Mouse (Mus musculus) hindbrain, embryonic 15.5 days (tissue): ENCODE data around the gene Cntnap2. TPM values are rescaled to one million over a fixed set of nuclear protein-coding genes. Genes with fewer than 3 reads are reported as not detected.
A peak's percentile ranks its signal among the peaks of the same experiment; 100 is the strongest.

Experiments used
- ATAC-seq: fragments of 200-750 bp; cut with Nextera tagmentation; 2 replicates; pipeline ENCODE4 v1.8.0; 2017; ENCODE audit warnings: low read depth, moderate number of reproducible peaks, moderate TSS enrichment; ENCODE audit not compliant: low FRiP score
- H3K27ac ChIP-seq: fragments of 300-500 bp; sonication (generic); replicated peaks from 2 replicates; pipeline ENCODE4 v1.5.1; 2015; ENCODE audit warnings: mild to moderate bottlenecking, inconsistent platforms
- H3K27me3 ChIP-seq: fragments of 300-500 bp; sonication (generic); 2 replicates; pipeline ENCODE4 v1.6.1; 2015; ENCODE audit warnings: control low read depth, inconsistent platforms
- H3K36me3 ChIP-seq: fragments of 300-500 bp; sonication (generic); 2 replicates; pipeline ENCODE4 v1.6.1; 2015; ENCODE audit warnings: control low read depth, inconsistent platforms
- H3K4me1 ChIP-seq: fragments of 300-500 bp; sonication (generic); replicated peaks from 2 replicates; pipeline ENCODE4 v1.6.1; 2015; ENCODE audit warnings: control low read depth, inconsistent platforms
- H3K4me2 ChIP-seq: fragments of 300-500 bp; sonication (generic); 2 replicates; pipeline ENCODE4 v1.6.1; 2015; ENCODE audit warnings: moderate library complexity, mild to moderate bottlenecking, inconsistent platforms
- H3K4me3 ChIP-seq: fragments of 300-500 bp; sonication (generic); 2 replicates; pipeline ENCODE4 v1.5.1; 2015; ENCODE audit warnings: mild to moderate bottlenecking, inconsistent platforms
- H3K9ac ChIP-seq: fragments of 300-500 bp; sonication (generic); 2 replicates; pipeline ENCODE4 v1.6.1; 2015; ENCODE audit warnings: inconsistent platforms
- H3K9me3 ChIP-seq: fragments of 300-500 bp; sonication (generic); 2 replicates; pipeline ENCODE4 v1.6.1; 2016; ENCODE audit warnings: control low read depth, inconsistent platforms
- WGBS: fragments of 180-500 bp; shearing (Covaris S2); methylation state at CpG from one replicate; pipeline ENCODE4 v1.1.7; 2015; 5-methylcytosine and 5-hydroxymethylcytosine counted together
- polyA plus RNA-seq: library from polyadenylated mRNA; unstranded; fragments of >200 nt; fragmentation: Nextera tagmentation; extraction: Ambion mirVana; gene quantifications from 2 replicates; pipeline ENCODE4 v1.2.1, GENCODE M21; 2015

Gene Cntnap2
- polyA plus RNA-seq = 50.3 and 56.5 TPM in 2 replicates

DNA sequence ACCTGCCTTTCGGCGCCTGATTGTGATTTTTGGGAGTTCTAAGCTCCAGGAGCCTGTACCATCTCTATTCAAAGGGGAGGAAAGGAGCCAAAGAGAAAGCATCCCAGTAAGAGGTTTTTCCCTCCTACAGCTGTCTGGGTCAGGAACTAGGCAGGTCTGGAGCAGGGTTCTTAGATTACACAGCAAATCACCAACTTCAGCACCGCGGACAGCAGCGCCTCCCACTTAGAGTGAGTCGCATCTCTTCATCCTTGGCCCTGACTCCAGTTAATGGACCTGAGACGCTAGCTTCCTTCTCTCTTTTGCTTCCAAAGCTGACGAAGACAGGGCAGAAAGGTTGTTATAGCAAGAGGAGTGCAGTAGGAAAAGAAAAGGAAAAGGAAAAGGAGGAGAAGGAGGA, at the start of gene Cntnap2:
TSS of gene Cntnap2 (plus strand) at position 267 of the 400 bp plus-strand sequence.
- ATAC-seq = peak; percentile 62
- Histone ChIP-seq H3K36me3 (no peaks in the 10 kb centered on the region), H3K27ac (peak within 1 kb of the TSS; percentile 94), H3K27me3 (no peaks in the 10 kb centered on the region), H3K4me1 (peaks cover 8% of the 10 kb centered on the region; the same call in 1 of the 2 replicates), H3K9ac (peak within 1 kb of the TSS; percentile 62), H3K4me3 (peak within 1 kb of the TSS; percentile 53), H3K4me2 (peak within 1 kb of the TSS; percentile 56), H3K9me3 (no peaks in the 10 kb centered on the region)
- WGBS = 6% methylated on average over 8 of the region's 8 CpGs

DNA sequence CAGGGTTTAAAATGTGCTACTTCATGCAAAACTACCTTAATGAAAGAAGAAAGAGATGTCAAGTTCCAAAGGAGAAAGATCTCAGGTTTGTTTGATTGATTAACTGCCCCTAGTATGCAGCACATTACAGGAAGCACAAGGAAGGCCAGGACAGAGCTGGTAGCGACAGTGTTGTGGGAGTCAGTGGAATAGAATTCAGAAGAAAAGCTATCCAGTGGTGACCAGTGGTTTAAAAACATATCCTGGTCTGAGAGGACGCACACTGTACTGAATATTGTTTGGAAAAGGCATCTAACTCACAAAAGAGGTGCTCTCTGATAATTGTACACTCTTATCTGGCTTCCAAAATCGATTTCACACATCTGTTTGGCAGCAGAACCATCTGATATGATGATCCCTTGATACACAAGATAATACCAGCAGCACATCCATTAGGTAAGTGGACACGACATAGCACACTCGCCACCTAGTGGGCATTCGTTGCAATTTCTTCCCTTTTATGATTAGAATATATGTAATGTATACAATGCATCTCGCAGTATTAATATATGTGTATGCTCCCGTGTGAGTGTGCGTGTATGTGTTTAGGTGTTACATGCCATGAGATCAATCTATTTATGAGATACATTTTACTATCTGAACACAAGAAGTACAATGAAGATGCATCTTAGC, 33.0 kb upstream of the Cntnap2 start:
- H3K9me3 ChIP-seq = no peaks in the 10 kb centered on the region
- 0 out of 2 replicates have a peak, but pooled peaks cover 5% of the 10 kb centered on the region for H3K4me1 ChIP-seq
- H3K27me3 ChIP-seq = no peaks in the 10 kb centered on the region
- WGBS = 26% methylated on average over 9 of the region's 9 CpGs
- no peak overlapping the region for H3K9ac ChIP-seq
- H3K4me2 ChIP-seq = no peak overlapping the region
- H3K27ac ChIP-seq = no peak overlapping the region
- ATAC-seq = peak; percentile 85
- no peaks in the 10 kb centered on the region for H3K36me3 ChIP-seq
- no peak overlapping the region for H3K4me3 ChIP-seq

DNA sequence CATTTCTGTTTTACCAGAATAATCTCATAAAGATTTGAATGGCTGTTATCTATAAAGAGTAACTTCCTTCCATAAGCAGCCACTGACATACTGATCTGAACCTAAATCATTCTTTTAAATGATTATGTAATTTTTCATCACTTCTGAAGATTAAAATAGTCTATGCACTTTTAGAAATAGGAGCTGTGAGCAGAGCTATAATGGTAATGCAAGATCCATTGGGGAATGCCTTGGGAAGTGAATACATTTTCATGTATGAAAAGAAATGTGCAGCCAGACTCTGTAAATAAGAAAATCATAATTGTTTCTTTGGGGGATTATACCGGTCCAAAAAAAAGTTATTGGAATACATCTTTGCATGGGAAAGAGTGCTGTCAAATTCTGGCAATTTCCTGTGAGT, 19.7 kb upstream of the Cntnap2 start:
- H3K9me3 ChIP-seq = no peaks in the 10 kb centered on the region
- H3K4me2 ChIP-seq = no peak overlapping the region
- no peaks in the 10 kb centered on the region for H3K36me3 ChIP-seq
- ATAC-seq = no peak
- H3K27ac ChIP-seq = no peak overlapping the region
- H3K4me3 ChIP-seq = no peak overlapping the region
- no peaks in the 10 kb centered on the region for H3K27me3 ChIP-seq
- 63% methylated on average over 1 of the region's 1 CpGs for WGBS
- H3K9ac ChIP-seq = no peak overlapping the region
- H3K4me1 ChIP-seq = no peaks in the 10 kb centered on the region

DNA sequence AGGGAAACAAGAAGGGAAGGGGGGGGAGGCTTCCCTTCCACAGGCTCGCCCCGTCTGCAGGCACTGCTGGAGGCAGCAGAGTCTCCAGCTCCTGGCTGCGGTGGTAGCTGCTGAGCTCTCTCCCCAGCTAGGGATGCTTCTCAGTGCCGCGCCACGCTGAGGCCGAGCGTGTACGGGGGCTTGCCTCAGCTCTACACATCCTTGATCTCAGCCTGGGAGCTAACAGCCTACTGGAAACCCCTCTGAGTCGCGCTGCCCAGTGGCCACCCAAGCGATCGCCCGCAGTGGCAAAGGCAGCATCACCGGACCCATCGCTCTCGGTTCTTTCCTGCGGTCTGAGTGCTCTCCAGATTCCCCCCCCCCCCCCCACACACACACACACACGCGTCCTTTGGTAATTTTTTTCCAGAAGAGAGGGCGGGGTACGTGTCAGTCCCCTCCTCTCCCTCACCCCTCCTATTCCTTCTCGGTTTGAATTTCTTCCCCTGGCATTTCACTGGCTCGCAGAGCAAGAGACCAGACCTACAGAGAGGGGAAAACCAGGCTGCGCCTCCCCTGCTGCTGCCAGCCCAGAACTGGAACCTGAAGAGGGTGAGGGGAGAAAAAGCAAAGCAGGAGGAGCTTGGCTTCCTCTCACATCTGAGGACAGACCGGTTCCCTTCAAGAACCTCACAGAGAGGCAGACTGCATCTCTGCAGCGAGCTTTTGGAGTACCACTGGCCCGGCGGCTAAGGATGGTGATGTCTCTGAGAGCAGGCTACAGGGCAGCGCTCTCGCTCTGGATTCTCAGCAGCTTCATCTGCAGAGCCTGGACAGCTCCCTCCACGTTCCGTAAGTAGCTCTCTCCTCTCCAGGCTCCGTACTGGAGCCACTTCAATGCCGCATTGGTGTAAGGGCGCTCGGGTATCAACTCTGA, 657 bp downstream of the Cntnap2 start:
- under 1% methylated on average over 32 of the region's 37 CpGs for WGBS

DNA sequence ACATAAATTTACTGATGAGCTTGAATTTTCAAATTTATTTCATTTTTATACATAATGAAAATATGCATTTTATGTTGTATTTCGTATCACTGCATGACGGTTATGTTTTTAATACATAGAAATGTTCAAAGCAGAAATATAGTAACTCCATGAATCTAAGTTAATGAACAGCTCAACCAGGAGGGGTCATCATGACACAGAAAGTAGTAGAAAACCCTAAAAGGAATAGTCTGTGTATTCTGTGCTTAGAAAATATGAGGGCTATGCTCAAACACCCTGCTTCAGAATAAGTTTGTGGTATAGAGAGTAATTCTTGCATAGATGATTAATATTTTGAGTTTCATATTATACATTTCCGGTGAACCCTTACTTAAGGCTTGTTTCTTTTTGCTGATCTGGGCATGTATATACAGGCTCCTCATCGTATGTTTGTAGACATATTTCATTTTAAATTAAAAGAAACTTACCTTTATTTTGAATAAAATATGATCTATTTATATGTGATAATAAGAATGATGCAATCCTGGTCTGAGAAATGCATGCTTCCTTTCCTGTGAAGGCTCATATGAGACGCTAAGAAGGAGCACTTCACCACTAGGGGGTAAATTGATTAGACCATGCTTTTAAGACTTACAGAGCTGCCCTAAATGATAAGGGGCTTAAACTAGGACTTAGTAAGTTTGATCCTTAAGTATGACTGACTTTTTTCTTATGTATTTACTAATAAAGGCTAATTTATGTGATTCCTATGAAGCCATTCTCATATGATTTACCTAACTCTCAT, 3.2 kb downstream of the Cntnap2 start:
- ATAC-seq = no peak
- H3K9me3 ChIP-seq = no peaks in the 10 kb centered on the region
- H3K27me3 ChIP-seq = no peaks in the 10 kb centered on the region
- H3K27ac ChIP-seq = no peak overlapping the region
- no peak overlapping the region for H3K9ac ChIP-seq
- H3K4me3 ChIP-seq = peak overlapping the region; percentile 25
- no peaks in the 10 kb centered on the region for H3K36me3 ChIP-seq
- peak overlapping the region; percentile 36 for H3K4me2 ChIP-seq
- 69% methylated on average over 5 of the region's 5 CpGs for WGBS
- peaks cover 8% of the 10 kb centered on the region; the same call in 1 of the 2 replicates for H3K4me1 ChIP-seq

More for the DNA sequence above, 657 bp downstream of the Cntnap2 start:
- H3K36me3 ChIP-seq = no peaks in the 10 kb centered on the region
- H3K27ac ChIP-seq = peak overlapping the region; percentile 94
- peaks cover 8% of the 10 kb centered on the region; the same call in 1 of the 2 replicates for H3K4me1 ChIP-seq
- H3K9ac ChIP-seq = peak overlapping the region; percentile 62
- peak overlapping the region; percentile 56 for H3K4me2 ChIP-seq
- H3K4me3 ChIP-seq = peak overlapping the region; percentile 53
- ATAC-seq = peak; percentile 92
- no peaks in the 10 kb centered on the region for H3K27me3 ChIP-seq
- H3K9me3 ChIP-seq = no peaks in the 10 kb centered on the region

DNA sequence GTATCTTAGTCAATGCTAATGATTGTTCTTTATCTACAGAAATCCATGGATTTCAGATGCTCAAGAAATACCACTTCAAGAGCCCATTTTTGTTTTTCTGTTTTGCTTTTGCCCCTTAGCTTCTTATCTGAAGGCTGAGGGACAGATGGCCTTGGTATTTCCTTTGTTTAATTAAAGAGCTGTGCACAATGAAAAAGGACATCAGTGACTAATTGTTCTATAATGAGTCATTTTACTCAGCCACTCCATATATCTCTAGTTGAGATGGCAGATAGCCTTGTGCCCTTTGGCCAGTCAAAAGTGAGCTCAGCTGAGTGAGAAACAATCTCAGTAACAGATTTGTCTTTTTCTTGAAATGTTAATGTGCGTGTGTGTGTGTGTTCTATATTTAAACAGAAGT, 29.1 kb downstream of the Cntnap2 start:
- no peak for ATAC-seq
- WGBS = 68% methylated on average over 1 of the region's 1 CpGs

DNA sequence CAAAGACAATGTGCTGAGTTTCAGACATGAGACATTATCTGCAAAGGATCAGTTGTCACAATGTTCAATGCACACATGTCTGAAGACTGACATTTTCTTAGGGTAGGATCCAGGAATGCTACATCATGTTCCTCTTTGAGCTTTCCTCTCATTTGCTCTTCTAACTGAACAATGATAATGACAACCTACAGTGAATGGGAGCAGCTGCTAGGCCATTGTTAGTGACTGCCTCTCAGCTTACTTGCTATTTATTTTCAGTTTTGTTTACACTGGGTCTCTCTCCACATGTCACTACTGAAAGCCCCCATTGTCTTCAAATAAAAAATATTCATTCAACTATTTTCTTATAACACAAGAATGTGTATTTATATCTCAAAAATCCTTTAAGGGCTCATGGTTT, 54.5 kb downstream of the Cntnap2 start:
- H3K9ac ChIP-seq = no peak overlapping the region
- no peak overlapping the region for H3K27ac ChIP-seq
- no peak for ATAC-seq
- no peaks in the 10 kb centered on the region for H3K4me1 ChIP-seq
- H3K9me3 ChIP-seq = no peaks in the 10 kb centered on the region
- H3K4me3 ChIP-seq = no peak overlapping the region
- H3K27me3 ChIP-seq = no peaks in the 10 kb centered on the region
- no peak overlapping the region for H3K4me2 ChIP-seq
- no peaks in the 10 kb centered on the region for H3K36me3 ChIP-seq

More for the DNA sequence above, 29.1 kb downstream of the Cntnap2 start:
- no peaks in the 10 kb centered on the region for H3K36me3 ChIP-seq
- no peak overlapping the region for H3K9ac ChIP-seq
- no peak overlapping the region for H3K4me2 ChIP-seq
- H3K4me1 ChIP-seq = no peaks in the 10 kb centered on the region
- no peaks in the 10 kb centered on the region for H3K9me3 ChIP-seq
- H3K27ac ChIP-seq = no peak overlapping the region
- H3K27me3 ChIP-seq = no peaks in the 10 kb centered on the region
- H3K4me3 ChIP-seq = no peak overlapping the region

DNA sequence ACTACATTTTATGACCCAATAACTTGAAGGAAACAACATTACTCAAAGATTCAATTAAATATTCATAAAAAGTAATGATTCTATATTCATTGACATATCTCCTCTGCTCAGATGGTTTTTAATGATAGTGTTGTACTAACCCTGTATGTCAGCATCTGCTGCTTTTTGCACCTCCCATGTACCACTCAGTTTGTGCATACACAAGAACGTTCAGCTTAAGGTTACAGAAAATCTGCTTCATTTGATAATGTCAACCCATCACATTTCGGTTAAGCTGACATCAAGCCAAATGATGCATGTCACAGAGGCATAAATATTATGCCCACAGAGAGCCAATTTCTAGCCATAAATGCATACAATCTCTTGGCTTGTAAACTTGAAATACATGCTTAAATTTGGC, 85.7 kb downstream of the Cntnap2 start:
- Histone ChIP-seq H3K9ac (no peak overlapping the region), H3K27ac (no peak overlapping the region), H3K4me1 (no peaks in the 10 kb centered on the region), H3K27me3 (no peaks in the 10 kb centered on the region), H3K4me2 (no peak overlapping the region), H3K36me3 (no peaks in the 10 kb centered on the region), H3K4me3 (no peak overlapping the region), H3K9me3 (no peaks in the 10 kb centered on the region)
- ATAC-seq = no peak
- 57% methylated on average over 2 of the region's 2 CpGs for WGBS

DNA sequence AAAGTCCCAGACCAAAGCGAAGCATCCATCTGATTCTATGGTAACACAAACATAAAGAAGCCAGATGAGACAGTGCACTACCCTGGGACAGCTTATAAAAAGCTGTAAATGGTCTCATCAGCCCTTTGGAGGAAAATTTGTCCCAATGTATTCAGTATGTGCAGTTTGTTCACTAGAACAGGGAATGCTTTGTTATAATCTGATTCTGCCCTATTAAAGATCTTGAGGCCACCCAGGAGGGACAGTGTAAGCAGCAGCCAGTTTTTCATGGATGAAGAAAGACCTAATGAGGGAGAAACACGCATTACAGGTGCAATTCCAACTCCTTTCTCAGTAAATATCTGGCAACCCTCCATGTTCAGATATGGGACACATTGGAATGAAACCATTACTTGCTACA, 145.9 kb downstream of the Cntnap2 start:
- Histone ChIP-seq H3K27me3 (no peaks in the 10 kb centered on the region), H3K27ac (no peak overlapping the region), H3K4me3 (no peak overlapping the region), H3K9me3 (no peaks in the 10 kb centered on the region), H3K4me2 (no peak overlapping the region), H3K36me3 (no peaks in the 10 kb centered on the region), H3K9ac (no peak overlapping the region), H3K4me1 (peaks cover 6% of the 10 kb centered on the region; the same call in 1 of the 2 replicates)
- peak; percentile 42; the same call in 1 of the 2 replicates for ATAC-seq
- 56% methylated on average over 2 of the region's 2 CpGs for WGBS

DNA sequence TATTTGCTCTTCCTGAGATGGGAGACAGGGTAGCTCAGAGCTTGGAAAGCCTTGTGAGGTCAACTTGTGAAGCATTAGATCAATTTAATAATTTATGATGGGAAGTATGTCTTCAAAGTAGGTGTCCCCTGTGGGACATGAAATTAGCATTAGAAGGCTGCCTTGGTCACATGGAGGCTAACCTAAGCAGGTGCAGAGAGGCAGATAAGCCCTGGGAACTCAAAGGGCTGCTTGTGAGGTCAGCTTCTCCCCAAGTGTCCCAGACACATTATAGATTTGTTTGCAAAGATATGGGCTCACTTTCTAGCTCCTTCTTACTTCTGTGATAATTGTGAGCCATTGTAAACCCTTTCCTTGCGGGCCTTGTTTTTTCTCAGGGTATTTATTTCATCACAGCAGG, 155.2 kb downstream of the Cntnap2 start:
- Histone ChIP-seq H3K27me3 (no peaks in the 10 kb centered on the region), H3K36me3 (no peaks in the 10 kb centered on the region), H3K9ac (no peak overlapping the region), H3K9me3 (no peaks in the 10 kb centered on the region), H3K4me1 (no peaks in the 10 kb centered on the region), H3K4me2 (no peak overlapping the region), H3K27ac (no peak overlapping the region), H3K4me3 (no peak overlapping the region)
- WGBS = 32% methylated on average over 1 of the region's 1 CpGs
- no peak for ATAC-seq

DNA sequence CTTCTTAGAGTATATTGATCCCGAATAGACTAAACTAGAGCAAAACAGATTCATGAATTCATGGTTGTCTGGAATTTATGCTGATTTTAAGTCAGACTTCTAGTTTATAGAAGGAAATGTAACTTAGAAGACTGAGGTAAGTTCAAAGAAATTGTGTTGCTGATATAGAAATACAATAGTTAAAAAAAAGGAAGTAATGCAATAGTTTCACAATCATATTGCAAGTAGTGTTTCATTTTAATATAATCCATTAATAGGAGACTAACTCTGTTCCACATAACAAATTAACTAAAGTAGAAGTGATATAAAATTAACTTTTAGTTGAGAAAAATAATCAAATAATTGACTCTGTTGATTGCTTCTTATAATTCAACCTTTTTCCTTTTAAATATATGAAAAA, 169.8 kb downstream of the Cntnap2 start:
- WGBS = 96% methylated on average over 1 of the region's 1 CpGs
- Histone ChIP-seq H3K9ac (no peak overlapping the region), H3K4me1 (no peaks in the 10 kb centered on the region), H3K9me3 (no peaks in the 10 kb centered on the region), H3K27me3 (no peaks in the 10 kb centered on the region), H3K4me2 (no peak overlapping the region), H3K36me3 (no peaks in the 10 kb centered on the region), H3K4me3 (no peak overlapping the region), H3K27ac (no peak overlapping the region)
- no peak for ATAC-seq
